Mouse (Mus musculus): ENCODE results near the gene Tyms. TPM values are rescaled to one million over a fixed set of nuclear protein-coding genes. Genes with fewer than 3 reads are reported as not detected.

Gene Tyms
- polyA plus RNA-seq, 1 experiment from 2014 or later: 344 TPM

GRCm38 (mm10) chr5:30105668-30106300, 32.4 kb upstream of the Tyms start, which contains the start of gene 3110082J24Rik:
TSS of gene 3110082J24Rik (minus strand) at chr5:30106086.
- no peaks in the 10 kb centered on the region for H3K9me3 ChIP-seq (ENCODE audit: control insufficient read depth, low read length)
- peaks cover 3% of the 10 kb centered on the region for H3K4me1 ChIP-seq (replicated peaks; ENCODE audit: control insufficient read depth, insufficient read depth, low read length)
- ATAC-seq (replicated peaks; ENCODE audit: low FRiP score) (no peak), DNase-seq (ENCODE audit: low spot score) (no peak)
- peaks cover 67% of the 10 kb centered on the region for H3K27me3 ChIP-seq (replicated peaks; ENCODE audit: control insufficient read depth, insufficient read depth, low read length)
- H3K27ac ChIP-seq (ENCODE audit: low read depth, low read length): no peak within 1 kb of the TSS
- WGBS: 3% methylated on average over 29 of the region's 29 CpGs
- no peaks in the 10 kb centered on the region for H3K36me3 ChIP-seq (ENCODE audit: control insufficient read depth, insufficient read depth, low read length)
- H3K9ac ChIP-seq (ENCODE audit: low read depth, low read length): no peak within 1 kb of the TSS
- peak within 1 kb of the TSS; percentile 58 for H3K4me2 ChIP-seq
- peak within 1 kb of the TSS; percentile 39 for H3K4me3 ChIP-seq (ENCODE audit: low read depth, low read length)

DNA sequence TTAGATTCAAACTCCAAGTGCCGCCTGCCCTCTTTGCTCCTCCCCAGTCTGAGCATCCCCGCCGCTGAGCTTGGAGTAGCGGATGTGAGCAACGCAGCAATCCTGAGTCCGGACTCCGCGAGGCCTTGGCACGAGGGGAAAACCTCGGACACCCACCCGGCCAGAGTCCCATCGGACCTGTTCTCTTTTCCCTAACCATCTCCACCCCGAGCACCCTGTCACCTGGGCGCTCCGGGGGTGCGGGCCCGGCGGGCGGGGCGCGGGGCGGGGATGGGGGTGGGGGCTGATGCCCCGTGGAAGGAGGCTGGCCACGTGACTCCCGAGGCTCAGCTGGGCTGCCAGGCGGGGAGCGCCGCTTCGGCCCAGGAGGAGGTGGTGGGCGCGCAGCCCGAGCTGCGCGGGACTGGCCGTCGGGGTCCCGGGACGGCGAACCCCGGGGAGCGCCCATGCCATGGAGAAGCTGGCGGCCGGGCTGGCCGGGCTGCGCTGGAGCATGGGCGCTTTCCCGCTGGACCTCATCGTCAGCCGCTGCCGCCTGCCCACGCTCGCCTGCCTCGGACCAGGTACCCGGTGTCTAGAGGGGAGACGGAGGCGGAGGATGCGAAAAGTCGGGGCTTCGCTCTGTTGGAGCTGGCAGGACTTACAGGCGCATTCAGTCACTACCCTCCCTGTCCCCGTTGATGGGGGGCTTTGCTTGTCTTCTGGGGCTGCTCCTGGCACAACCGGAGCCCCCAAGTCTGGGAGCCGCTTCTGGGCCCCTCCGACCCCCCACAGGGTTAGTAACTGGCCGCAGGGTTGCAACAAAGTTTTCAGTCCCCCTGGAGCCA, 31.6 kb upstream of the Tyms start, which contains the start of gene Garem2:
Gene Garem2, plus strand, starts transcription at position 321 of the 827 bp plus-strand sequence.
- peak within 1 kb of the TSS; percentile 58 for H3K4me2 ChIP-seq
- no peaks in the 10 kb centered on the region for H3K36me3 ChIP-seq (ENCODE audit: control insufficient read depth, insufficient read depth, low read length)
- peaks cover 60% of the 10 kb centered on the region for H3K27me3 ChIP-seq (replicated peaks; ENCODE audit: control insufficient read depth, insufficient read depth, low read length)
- no peak within 1 kb of the TSS for H3K27ac ChIP-seq (ENCODE audit: low read depth, low read length)
- ATAC-seq (replicated peaks; ENCODE audit: low FRiP score): no peak
- H3K4me3 ChIP-seq (ENCODE audit: low read depth, low read length): peak within 1 kb of the TSS; percentile 39
- no peak for DNase-seq (ENCODE audit: low spot score)
- 2% methylated on average over 64 of the region's 65 CpGs for WGBS
- no peak within 1 kb of the TSS for H3K9ac ChIP-seq (ENCODE audit: low read depth, low read length)
- no peaks in the 10 kb centered on the region; the same call in none of the 2 replicates for H3K4me1 ChIP-seq (replicated peaks; ENCODE audit: control insufficient read depth, insufficient read depth, low read length)
- H3K9me3 ChIP-seq (ENCODE audit: control insufficient read depth, low read length): no peaks in the 10 kb centered on the region

DNA sequence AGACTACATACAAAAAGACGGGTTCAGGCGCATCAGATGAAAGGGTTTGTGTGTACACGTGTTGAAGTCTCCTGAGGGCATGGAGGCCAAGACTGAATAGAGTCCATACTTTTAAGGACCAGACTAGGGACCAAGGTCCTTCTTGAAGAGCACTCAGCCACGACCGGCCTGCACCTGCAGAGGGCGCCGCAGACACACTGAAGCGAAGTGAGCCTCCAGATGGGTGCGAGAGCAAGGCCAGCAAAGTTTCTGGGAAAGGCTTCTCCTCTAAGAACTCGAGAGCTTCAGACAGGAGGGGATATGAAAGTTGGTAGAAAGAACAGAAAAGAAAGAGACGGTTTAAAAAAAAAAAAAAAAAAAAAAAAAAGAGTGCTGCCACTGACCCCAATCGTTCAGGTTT, 30.9 kb upstream of the Tyms start:
- Histone ChIP-seq H3K27ac (ENCODE audit: low read depth, low read length) (no peak overlapping the region), H3K27me3 (replicated peaks; ENCODE audit: control insufficient read depth, insufficient read depth, low read length) (peaks cover 53% of the 10 kb centered on the region), H3K36me3 (ENCODE audit: control insufficient read depth, insufficient read depth, low read length) (no peaks in the 10 kb centered on the region), H3K4me2 (peak overlapping the region; percentile 58), H3K9me3 (ENCODE audit: control insufficient read depth, low read length) (no peaks in the 10 kb centered on the region), H3K4me1 (replicated peaks; ENCODE audit: control insufficient read depth, insufficient read depth, low read length) (no peaks in the 10 kb centered on the region; the same call in none of the 2 replicates), H3K9ac (ENCODE audit: low read depth, low read length) (no peak overlapping the region), H3K4me3 (ENCODE audit: low read depth, low read length) (peak overlapping the region; percentile 39; the same call in 1 of the 2 replicates)
- ATAC-seq (replicated peaks; ENCODE audit: low FRiP score) (no peak), DNase-seq (ENCODE audit: low spot score) (no peak)
- WGBS: 3% methylated on average over 12 of the region's 12 CpGs

DNA sequence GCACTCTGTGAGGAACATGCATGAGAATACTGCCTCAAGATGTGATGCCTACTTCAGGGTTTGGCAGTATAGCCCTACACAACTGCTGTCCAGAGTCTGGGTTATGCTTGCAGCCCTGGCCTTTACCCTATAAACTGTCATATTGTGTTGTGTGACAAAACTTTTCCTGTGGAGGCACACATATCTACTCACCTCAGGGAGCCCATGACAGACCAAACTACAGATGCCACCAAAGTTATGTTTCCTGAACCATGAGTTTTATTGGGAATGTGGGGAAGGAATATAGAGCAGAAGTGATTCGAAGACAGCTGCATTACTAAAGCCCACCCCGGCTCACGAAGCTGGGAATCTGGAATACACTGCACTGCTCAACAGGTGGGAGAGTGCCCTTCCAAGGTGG, 29.9 kb upstream of the Tyms start:
- H3K27me3 ChIP-seq (replicated peaks; ENCODE audit: control insufficient read depth, insufficient read depth, low read length): peaks cover 53% of the 10 kb centered on the region
- DNase-seq (ENCODE audit: low spot score) (no peak), ATAC-seq (replicated peaks; ENCODE audit: low FRiP score) (no peak)
- WGBS: 84% methylated on average over 3 of the region's 3 CpGs
- no peaks in the 10 kb centered on the region for H3K9me3 ChIP-seq (ENCODE audit: control insufficient read depth, low read length)
- H3K4me1 ChIP-seq (replicated peaks; ENCODE audit: control insufficient read depth, insufficient read depth, low read length): no peaks in the 10 kb centered on the region; the same call in none of the 2 replicates
- no peak overlapping the region for H3K27ac ChIP-seq (ENCODE audit: low read depth, low read length)
- no peak overlapping the region for H3K4me2 ChIP-seq
- H3K4me3 ChIP-seq (ENCODE audit: low read depth, low read length): no peak overlapping the region
- H3K9ac ChIP-seq (ENCODE audit: low read depth, low read length): no peak overlapping the region
- H3K36me3 ChIP-seq (ENCODE audit: control insufficient read depth, insufficient read depth, low read length): no peaks in the 10 kb centered on the region

DNA sequence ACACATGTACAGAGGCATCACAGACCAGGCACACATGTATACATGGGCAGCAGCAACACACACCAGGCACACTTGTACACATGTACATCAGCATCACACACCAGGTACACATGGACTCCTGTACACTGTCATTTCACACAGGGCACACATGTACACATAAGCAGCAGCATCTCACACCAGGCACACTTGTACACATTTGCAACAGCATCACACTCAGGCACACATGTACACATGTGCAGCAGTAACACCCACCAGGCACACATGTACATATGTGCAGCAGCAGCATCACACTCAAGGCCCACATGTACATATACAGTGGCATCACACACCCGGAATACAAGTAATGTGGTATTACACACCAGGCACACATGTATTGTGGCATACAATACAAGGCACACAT, 24.8 kb upstream of the Tyms start:
- no peak overlapping the region for H3K27ac ChIP-seq (ENCODE audit: low read depth, low read length)
- no peak overlapping the region for H3K4me2 ChIP-seq
- H3K4me1 ChIP-seq (replicated peaks; ENCODE audit: control insufficient read depth, insufficient read depth, low read length): no peaks in the 10 kb centered on the region
- DNase-seq (ENCODE audit: low spot score) (no peak), ATAC-seq (replicated peaks; ENCODE audit: low FRiP score) (no peak)
- no peak overlapping the region for H3K9ac ChIP-seq (ENCODE audit: low read depth, low read length)
- H3K27me3 ChIP-seq (replicated peaks; ENCODE audit: control insufficient read depth, insufficient read depth, low read length): peaks cover 2% of the 10 kb centered on the region
- no peak overlapping the region for H3K4me3 ChIP-seq (ENCODE audit: low read depth, low read length)
- no peaks in the 10 kb centered on the region for H3K36me3 ChIP-seq (ENCODE audit: control insufficient read depth, insufficient read depth, low read length)
- 66% methylated on average over 1 of the region's 1 CpGs for whole genome bisulfite sequencing
- no peaks in the 10 kb centered on the region for H3K9me3 ChIP-seq (ENCODE audit: control insufficient read depth, low read length)

DNA sequence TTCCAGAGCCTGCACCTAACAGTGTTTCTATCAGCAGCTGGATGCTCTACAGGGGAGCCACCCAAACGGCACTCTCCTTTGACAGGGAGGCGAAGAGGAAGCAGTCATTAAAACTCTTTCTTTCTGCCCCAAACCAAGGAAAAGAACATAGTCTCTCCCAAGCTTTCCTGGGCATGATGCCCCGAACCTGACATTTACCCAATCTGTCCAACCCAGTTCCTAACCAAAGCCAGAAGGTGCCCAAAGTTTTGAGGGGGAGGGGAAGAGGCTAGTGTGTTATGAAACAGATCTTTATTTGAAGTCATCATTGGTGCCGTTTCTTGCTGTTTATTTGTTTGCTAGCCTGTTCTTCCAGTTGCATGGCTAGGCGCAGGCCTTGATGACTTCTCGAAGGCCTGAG, 22.3 kb upstream of the Tyms start:
- 65% methylated on average over 6 of the region's 6 CpGs for WGBS
- no peaks in the 10 kb centered on the region for H3K27me3 ChIP-seq (replicated peaks; ENCODE audit: control insufficient read depth, insufficient read depth, low read length)
- DNase-seq (ENCODE audit: low spot score) (no peak), ATAC-seq (replicated peaks; ENCODE audit: low FRiP score) (no peak)
- H3K4me1 ChIP-seq (replicated peaks; ENCODE audit: control insufficient read depth, insufficient read depth, low read length): no peaks in the 10 kb centered on the region
- no peaks in the 10 kb centered on the region for H3K9me3 ChIP-seq (ENCODE audit: control insufficient read depth, low read length)
- H3K36me3 ChIP-seq (ENCODE audit: control insufficient read depth, insufficient read depth, low read length): no peaks in the 10 kb centered on the region
- H3K4me3 ChIP-seq (ENCODE audit: low read depth, low read length): no peak overlapping the region
- no peak overlapping the region for H3K4me2 ChIP-seq
- no peak overlapping the region for H3K27ac ChIP-seq (ENCODE audit: low read depth, low read length)
- no peak overlapping the region for H3K9ac ChIP-seq (ENCODE audit: low read depth, low read length)

DNA sequence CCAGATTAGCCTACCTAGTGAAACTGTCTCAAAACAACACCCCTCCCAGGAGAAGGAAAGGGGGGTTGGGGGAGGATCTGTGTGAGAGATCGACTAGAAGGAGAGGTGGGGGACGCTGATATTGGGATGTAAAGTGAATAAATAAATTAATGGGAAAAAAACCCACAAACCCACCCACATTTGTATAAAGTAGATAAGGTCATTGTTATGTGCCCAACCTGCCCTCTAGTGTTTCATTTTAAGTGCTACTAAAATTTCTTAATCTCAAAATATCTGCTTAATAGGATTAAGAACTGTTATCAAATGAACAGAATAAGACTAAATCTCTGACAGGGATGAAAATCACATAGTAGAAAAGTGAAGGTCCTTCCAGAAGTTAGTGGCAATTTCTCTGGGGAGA, 21.0 kb upstream of the Tyms start:
- no peak for ATAC-seq (replicated peaks; ENCODE audit: low FRiP score)
- Histone ChIP-seq H3K4me3 (ENCODE audit: low read depth, low read length) (no peak overlapping the region), H3K27ac (ENCODE audit: low read depth, low read length) (no peak overlapping the region), H3K9me3 (ENCODE audit: control insufficient read depth, low read length) (no peaks in the 10 kb centered on the region), H3K9ac (ENCODE audit: low read depth, low read length) (no peak overlapping the region), H3K4me1 (replicated peaks; ENCODE audit: control insufficient read depth, insufficient read depth, low read length) (no peaks in the 10 kb centered on the region), H3K27me3 (replicated peaks; ENCODE audit: control insufficient read depth, insufficient read depth, low read length) (no peaks in the 10 kb centered on the region), H3K4me2 (no peak overlapping the region), H3K36me3 (ENCODE audit: control insufficient read depth, insufficient read depth, low read length) (no peaks in the 10 kb centered on the region)
- no peak for DNase-seq (ENCODE audit: low spot score)
- WGBS: 56% methylated on average over 2 of the region's 2 CpGs

- Histone ChIP-seq H3K27me3 (replicated peaks; ENCODE audit: control insufficient read depth, insufficient read depth, low read length) (no peaks in the 10 kb centered on the region), H3K4me1 (replicated peaks; ENCODE audit: control insufficient read depth, insufficient read depth, low read length) (no peaks in the 10 kb centered on the region), H3K4me3 (ENCODE audit: low read depth, low read length) (peak overlapping the region; percentile 6; the same call in 1 of the 2 replicates), H3K36me3 (ENCODE audit: control insufficient read depth, insufficient read depth, low read length) (no peaks in the 10 kb centered on the region), H3K4me2 (peak overlapping the region; percentile 19), H3K27ac (ENCODE audit: low read depth, low read length) (no peak overlapping the region), H3K9ac (ENCODE audit: low read depth, low read length) (no peak overlapping the region), H3K9me3 (ENCODE audit: control insufficient read depth, low read length) (no peaks in the 10 kb centered on the region)
- no peak for ATAC-seq (replicated peaks; ENCODE audit: low FRiP score)
- 43% methylated on average over 13 of the region's 13 CpGs for WGBS
- DNase-seq (ENCODE audit: low spot score): no peak
Measured at GRCm38 (mm10) chr5:30092701-30093100, 19.3 kb upstream of the Tyms start.

Measured in liver, embryonic 11.5 days (tissue).